Mouse (Mus musculus): ENCODE data around the gene Nol10. TPM values are rescaled to one million over a fixed set of nuclear protein-coding genes. Genes with fewer than 3 reads are reported as not detected.

Gene Nol10
- polyA plus RNA-seq, 1 experiment, result 6.3 TPM

- Histone ChIP-seq H3K4me1 (replicated peaks; ENCODE audit: control insufficient read depth, insufficient read depth, low read length) (no peaks in the 10 kb centered on the region), H3K36me3 (ENCODE audit: control insufficient read depth, insufficient read depth, low read length) (no peaks in the 10 kb centered on the region), H3K4me3 (ENCODE audit: control insufficient read depth, insufficient read depth, low read length) (no peak overlapping the region), H3K27me3 (ENCODE audit: control insufficient read depth, insufficient read depth, low read length) (no peaks in the 10 kb centered on the region), H3K27ac (ENCODE audit: control insufficient read depth, insufficient read depth, low read length) (no peak overlapping the region)
- 93% methylated on average over 12 of the region's 12 CpGs for WGBS
- peak; percentile 0 for DNase-seq
- TF ChIP-seq POLR2A (IDR thresholded peaks at IDR 0.05; ENCODE audit: control insufficient read depth, extremely low read depth, insufficient read depth, low read length, poor library complexity), result no peak
- TF ChIP-seq CTCF (IDR thresholded peaks at IDR 0.05; ENCODE audit: borderline replicate concordance, control insufficient read depth, extremely low read depth, insufficient read depth, low read length, poor library complexity), result no peak
These were observed 129.9 kb downstream of the Nol10 start for GRCm38 (mm10) chr12:17478196-17478595.

- Histone ChIP-seq H3K36me3 (ENCODE audit: control insufficient read depth, insufficient read depth, low read length) (no peaks in the 10 kb centered on the region), H3K4me1 (replicated peaks; ENCODE audit: control insufficient read depth, insufficient read depth, low read length) (no peaks in the 10 kb centered on the region), H3K27ac (ENCODE audit: control insufficient read depth, insufficient read depth, low read length) (no peak overlapping the region), H3K27me3 (ENCODE audit: control insufficient read depth, insufficient read depth, low read length) (no peaks in the 10 kb centered on the region), H3K4me3 (ENCODE audit: control insufficient read depth, insufficient read depth, low read length) (no peak overlapping the region)
- no peak for DNase-seq
- 92% methylated on average over 2 of the region's 2 CpGs for WGBS
- TF ChIP-seq POLR2A (IDR thresholded peaks at IDR 0.05; ENCODE audit: control insufficient read depth, extremely low read depth, insufficient read depth, low read length, poor library complexity) (no peak), CTCF (IDR thresholded peaks at IDR 0.05; ENCODE audit: borderline replicate concordance, control insufficient read depth, extremely low read depth, insufficient read depth, low read length, poor library complexity) (no peak)
These were observed 130.6 kb downstream of the Nol10 start for GRCm38 (mm10) chr12:17478856-17479255.

Other genes starting within 250 kb of the Nol10 start
- gene Kcnf1, start 171.6 kb upstream of the Nol10 start, polyA plus RNA-seq (2012; rRNA removed), result 0.17 and 0.75 TPM in 2 replicates
- 46.6 and 49.2 TPM in 2 replicates for gene Pdia6, start 81.9 kb upstream of the Nol10 start, polyA plus RNA-seq (2012; rRNA removed)
- 0.29 and 0.71 TPM in 2 replicates for gene Atp6v1c2, start 19.1 kb upstream of the Nol10 start, polyA plus RNA-seq (2012; rRNA removed)
- gene Odc1, start 196.3 kb downstream of the Nol10 start, polyA plus RNA-seq (2012; rRNA removed), result 71.1 and 80.5 TPM in 2 replicates